Mouse (Mus musculus) neural tube, embryonic 15.5 days (tissue): ENCODE measurements around the gene Rasa2. TPM values are rescaled to one million over a fixed set of nuclear protein-coding genes. Genes with fewer than 3 reads are reported as not detected.

ENCODE experiments used
- polyA plus RNA-seq: library from polyadenylated mRNA; unstranded; fragments of >200 nt; fragmentation: Nextera tagmentation; extraction: Ambion mirVana; gene quantifications from 2 replicates; pipeline ENCODE4 v1.2.1, GENCODE M21; 2015

Rasa2 gene
- polyA plus RNA-seq, 1 experiment from 2014 or later: 18.7 TPM

Other genes with a start within 250 kb of the Rasa2 start
- 215 and 221 TPM in 2 replicates for gene Rnf7, start 152.9 kb downstream of the Rasa2 start, polyA plus RNA-seq
- not detected in 2 replicates for gene Gm28729, start 106.4 kb downstream of the Rasa2 start, polyA plus RNA-seq
- gene Zbtb38, start 121.2 kb upstream of the Rasa2 start, polyA plus RNA-seq: 48.0 and 52.3 TPM in 2 replicates